Mouse (Mus musculus) brain, embryonic 14.5 days (tissue): ENCODE results near the gene Rhod.

ENCODE experiments used
- CTCF ChIP-seq: fragments of 200-500 bp; IDR thresholded peaks from 2 replicates; pipeline ENCODE4 v1.5.1; 2012; ENCODE audit warnings: inconsistent platforms, mild to moderate bottlenecking, moderate library complexity, borderline replicate concordance; ENCODE audit not compliant: insufficient read depth, insufficient read length; ENCODE audit errors: extremely low read depth
- POLR2A ChIP-seq: fragments of 200-500 bp; IDR thresholded peaks from 2 replicates; pipeline ENCODE4 v1.6.1; 2012; ENCODE audit warnings: mild to moderate bottlenecking, inconsistent platforms, borderline replicate concordance; ENCODE audit not compliant: poor library complexity, insufficient read depth, insufficient read length, severe bottlenecking; ENCODE audit errors: extremely low read depth

GRCm38 (mm10) chr19:4385026-4385425, 54.2 kb downstream of the Rhod start:
- no peak for TF ChIP-seq POLR2A
- TF ChIP-seq CTCF, result no peak
